Mouse (Mus musculus): Measurements from ENCODE around the gene Cks2. TPM values are rescaled to one million over a fixed set of nuclear protein-coding genes. Genes with fewer than 3 reads are reported as not detected.
A peak's percentile ranks its signal among the peaks of the same experiment; 100 is the strongest.
"Not testable (repeated sequence)": the region's sequence is repeated elsewhere in the genome, so short reads cannot be mapped to it uniquely, and the experiment has no call there.

Gene Cks2
- total RNA-seq, 4 experiments from 2014 or later, result 0.39 to 0.65 (median 0.45) TPM; not detected in 1

DNA sequence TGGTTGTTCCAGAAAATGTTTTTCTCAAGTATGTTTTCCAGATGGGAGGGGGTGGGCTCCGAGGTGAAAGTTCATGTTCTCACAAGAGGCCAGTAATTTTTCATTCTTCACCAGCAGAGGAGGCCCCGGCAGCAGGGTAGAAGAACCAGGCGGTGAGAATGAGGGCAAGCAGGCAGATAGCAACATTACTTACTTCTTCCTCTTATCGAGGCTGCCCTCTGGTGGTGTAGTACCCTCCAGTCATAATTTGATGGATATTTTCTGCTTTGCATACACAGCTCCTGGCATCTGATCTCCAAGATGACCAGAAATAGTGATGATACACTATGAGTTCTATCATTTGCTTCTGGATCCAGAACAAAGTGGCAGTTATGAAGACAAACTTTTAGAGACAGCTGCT is 6.1 kb upstream of the Cks2 start:
- no peak for DNase-seq (ENCODE audit: low spot score in 2 of 2)

DNA sequence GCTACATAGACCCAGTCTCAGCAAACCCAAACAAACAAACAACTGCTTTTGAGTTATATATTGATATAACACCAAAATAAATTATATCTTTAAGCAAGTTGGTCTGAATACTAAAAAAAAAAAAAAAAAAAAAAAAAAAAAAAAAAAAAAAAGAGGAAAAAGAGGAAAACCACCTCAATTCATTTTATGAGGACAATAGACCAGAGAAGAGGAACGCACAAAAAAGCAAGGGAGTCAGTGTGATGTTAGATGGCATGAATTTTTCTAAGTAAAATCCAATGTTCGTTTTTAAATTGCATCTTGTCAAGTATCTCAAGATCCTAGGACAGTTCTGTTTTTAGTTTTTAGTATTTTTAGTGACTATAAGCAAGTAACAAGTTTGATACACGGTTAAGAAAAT is 3.6 kb upstream of the Cks2 start:
- no peak for DNase-seq (ENCODE audit: low spot score in 2 of 2)

DNA sequence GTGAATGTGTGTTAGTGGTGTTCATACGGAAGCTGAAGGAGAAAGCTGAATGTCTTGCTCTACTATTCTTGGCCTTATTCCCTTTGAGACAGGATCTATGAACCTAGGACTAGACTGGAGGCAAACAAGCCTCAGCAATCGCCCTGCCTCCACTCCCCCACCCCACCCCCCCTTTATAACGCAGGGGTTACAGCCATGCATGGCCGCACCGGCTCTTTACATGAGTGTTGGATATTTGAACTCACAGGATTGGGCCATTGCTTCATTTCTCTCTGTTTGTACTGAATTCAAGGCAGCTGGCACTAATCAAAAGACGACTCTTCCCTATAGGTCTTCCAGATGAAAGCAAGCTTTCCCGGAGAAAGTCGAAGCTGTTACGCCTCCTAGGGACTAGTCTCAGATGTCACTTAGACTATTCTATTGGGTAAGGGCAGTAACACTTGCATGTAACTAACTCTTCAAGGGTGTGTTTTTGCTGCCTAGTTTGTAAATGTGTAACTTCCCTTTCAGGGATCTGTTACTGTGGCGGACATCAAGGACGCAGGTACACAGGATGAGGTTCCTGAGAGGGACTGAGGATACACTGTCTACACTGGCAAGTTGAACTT is 2.8 kb upstream of the Cks2 start:
- DNase-seq (ENCODE audit: low spot score in 2 of 2), result no peak

DNA sequence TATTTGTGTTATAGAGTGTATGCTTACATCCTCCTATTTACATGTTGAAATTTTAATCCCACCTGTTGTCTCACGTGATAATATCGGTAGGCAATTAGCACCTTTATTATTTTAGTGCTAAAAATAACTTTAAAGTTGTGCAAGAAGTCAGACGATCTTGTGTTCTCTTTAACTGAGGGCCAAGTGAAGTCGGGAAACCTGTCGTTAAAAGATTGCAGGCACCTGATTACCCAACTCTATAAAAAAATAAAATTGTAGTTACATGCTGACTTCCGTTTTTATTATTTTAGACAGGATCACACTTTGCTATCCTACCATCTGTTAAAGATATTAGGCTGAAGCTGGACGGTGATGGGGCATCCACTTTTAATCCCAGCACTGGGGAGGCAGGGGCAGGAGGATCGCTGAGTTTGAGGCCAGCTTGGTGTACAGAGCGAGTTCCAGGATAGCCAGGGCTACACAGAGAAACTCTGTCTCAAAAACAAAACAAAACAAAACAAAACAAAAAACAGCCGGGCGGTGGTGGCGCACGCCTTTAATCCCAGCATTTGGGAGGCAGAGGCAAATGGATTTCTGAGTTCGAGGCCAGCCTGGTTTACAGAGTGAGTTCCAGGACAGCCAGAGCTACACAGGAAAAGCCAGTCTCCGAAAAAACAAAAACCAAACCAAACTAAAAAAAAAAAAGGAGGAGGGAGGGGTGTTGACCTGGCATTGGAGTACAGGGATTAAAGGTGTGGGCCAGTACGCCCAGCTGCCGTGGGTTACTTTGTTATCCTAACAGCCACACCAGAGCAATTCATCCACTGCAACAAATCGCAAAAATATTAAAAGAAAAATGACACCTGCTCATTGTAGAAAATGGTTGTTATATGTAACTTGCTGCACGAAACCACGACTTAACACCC is 856 bp upstream of the Cks2 start:
- DNase-seq (ENCODE audit: low spot score in 2 of 2), result no peak

DNA sequence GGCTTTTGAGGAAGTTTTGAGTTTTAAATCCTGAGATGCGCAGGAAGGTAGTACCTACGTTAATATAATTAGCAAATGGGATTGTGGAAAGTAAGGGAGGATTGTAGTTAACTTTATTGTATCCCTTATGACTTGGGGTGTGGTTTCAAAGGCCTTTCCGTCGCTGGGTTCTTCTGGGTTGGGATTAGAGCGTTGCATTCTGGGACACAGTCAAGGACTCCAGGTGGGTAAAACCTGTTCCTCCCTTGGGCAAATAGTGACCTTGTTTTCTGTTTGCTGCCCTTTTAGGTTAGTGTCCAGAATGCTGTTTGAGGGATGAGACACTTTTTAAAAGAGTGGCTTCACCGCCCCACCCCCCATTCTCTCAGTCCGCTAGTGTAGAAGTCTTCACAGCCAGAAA is 840 bp downstream of the Cks2 start:
- no peak for DNase-seq (ENCODE audit: low spot score in 2 of 2)

DNA sequence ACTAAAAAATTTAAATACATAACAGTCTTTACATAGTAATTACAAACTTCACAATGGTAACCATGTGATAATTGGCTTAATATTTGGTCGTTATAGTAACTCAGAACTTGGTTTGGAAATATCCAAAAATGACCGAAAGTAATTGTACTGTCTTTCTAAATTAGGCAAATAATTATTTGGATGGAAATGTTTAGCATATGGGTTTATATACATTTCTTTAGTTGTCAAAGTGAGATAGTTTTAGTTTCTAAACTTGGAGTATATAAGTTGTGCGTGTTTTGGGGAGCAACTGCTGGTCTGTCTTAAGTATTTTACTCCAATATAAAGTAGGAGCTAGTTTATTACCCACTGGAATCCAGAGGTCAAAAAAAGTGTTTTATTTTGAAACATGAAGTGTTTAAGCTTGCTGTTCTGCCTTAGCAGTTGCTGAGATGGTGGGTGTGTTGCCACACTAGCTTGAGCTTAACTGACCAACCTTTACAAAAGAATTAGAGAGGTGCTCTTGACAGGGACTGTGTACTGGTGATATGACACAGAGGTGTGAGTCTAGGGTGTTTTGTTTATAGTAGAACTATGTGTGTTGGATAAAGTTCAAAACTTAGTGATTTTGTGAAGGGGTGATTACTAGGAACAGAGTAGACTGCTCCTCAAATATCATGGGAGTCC is 1.5 kb downstream of the Cks2 start:
- no peak for DNase-seq (ENCODE audit: low spot score in 2 of 2)

DNA sequence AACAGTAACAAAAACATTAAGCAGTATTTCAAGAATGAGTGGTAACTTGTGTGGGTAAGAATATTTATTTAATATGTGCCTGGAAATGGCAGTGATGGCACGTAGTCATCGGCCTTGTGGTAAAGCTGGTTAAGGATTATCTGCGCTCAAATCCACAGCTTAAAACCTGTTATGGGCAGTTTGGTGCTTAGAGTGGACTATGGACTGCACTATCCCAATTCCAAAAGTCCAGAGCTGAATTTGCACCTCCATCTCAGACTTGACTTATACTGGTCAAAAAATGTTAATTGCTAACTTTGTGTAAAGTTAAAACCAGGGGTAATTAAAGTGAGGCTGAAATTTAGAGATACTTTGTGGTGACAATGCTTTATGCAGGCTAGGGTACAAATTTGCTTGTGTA is 2.7 kb downstream of the Cks2 start:
- no peak for DNase-seq (ENCODE audit: low spot score in 2 of 2)

DNA sequence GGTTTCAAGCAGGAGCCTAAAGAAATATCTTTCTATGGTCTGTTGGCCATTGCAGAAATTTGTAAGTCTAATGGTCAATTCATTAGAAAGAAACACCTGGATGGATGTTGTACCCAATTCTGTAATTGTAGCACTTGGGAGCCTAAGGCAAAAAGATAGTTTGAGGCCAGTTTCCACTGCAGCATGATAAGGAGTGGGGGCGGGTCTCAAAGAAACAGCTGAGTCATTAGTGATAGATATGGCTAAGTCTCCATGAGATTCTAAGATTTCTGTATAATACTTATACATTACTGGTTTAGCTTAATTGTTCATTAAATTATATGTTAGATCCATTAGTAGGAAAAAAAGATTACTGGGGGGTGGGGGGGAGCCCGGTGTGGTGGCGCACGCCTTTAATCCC is 3.2 kb downstream of the Cks2 start:
- no peak for DNase-seq (ENCODE audit: low spot score in 2 of 2)

DNA sequence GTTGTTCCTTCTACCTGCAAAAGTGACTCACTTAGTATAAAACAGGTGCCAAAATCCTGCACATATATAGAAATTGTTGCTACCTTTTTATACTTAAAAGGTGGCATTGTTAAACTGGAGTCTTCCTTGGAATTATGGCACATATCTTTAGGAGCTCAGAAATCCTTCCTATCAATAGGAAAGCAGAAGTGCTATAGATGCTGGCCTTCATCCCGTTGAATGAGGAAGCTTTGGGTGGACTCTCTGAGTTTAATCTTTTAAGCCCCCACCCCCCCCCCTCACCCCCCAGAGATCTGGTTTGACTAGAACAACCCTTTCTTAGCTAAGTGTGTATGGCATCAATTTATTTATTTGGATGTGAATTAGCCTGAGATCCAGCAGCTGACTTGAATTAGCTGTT is 4.7 kb downstream of the Cks2 start:
- no peak for DNase-seq (ENCODE audit: low spot score in 2 of 2)

DNA sequence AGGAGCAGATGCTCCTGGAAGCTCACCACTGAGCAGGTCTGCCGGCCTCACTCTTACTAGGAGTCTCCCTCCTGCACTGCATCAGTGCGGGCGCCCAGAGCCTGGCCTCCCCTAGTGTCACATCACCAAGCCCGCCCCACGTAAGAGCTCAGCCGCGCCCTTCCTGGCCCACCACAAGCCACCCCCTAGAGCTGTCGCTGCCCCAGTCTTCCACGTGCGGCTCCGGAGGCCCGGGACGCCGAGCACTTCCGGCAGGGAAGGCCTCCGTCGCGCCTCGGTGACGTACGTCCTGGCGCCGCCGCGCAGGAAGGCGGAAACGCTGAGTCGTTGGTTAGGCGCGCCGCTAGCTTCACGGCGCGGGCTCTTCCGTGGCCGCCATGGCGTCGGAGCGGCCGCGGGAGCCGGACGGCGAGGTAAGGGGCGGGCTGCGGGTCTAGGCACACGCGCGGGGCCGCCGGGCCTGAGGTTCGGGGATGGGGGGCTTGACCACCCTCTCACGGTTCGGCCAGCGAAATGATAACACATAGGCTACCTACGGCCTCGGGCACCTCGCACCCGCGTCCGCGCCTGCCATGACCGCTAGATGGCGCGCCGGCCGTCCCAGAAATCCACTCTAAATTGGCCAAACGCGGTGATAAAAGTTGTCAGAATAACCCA is 6.5 kb downstream of the Cks2 start, which contains the start of gene Secisbp2:
Gene Secisbp2, plus strand, starts transcription at position 290 of the 657 bp plus-strand sequence.
- peak; percentile 85 to 88 for DNase-seq (ENCODE audit: low spot score in 2 of 2)

DNA sequence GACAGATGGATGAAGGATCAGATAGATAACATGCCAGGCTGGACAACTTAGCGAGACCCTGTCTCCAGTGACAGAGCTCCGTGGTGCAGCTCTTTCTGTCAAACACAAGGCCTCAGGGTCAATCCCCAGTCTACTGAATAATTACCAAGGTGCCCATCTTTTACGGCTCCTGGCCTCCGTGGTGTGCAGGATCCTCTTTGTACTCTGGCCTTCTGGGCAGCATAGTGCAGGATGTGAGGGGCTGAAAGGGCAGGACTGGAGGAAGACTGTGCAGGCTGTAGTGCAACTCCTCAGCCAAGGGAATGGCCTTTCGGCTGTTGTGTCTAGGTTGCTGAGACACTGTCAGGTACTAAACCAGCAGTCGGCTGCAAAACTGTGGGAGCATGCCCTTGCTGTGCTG is 8.1 kb downstream of the Cks2 start:
- DNase-seq (ENCODE audit: low spot score in 2 of 2), result no peak

DNA sequence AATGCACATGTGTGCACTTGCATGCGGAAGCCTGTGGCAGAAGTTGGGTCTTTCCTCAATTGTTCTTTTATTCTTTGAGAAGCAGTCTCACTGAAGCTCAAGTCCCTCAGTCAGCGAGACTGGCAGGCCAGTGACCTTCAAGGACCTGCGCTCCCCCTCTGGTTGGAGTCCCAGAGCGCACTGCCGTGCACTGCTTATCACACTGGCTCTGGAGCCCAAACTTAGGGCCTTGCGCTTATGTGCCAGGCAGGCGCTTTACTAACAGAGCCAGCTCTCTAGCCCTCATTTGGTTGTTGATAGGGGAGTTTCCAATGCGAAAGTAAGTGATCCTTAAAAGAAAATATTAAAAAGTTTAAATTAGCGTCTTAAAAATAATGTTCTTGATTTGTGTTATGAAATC is 8.9 kb downstream of the Cks2 start:
- DNase-seq (ENCODE audit: low spot score in 2 of 2), result no peak

DNA sequence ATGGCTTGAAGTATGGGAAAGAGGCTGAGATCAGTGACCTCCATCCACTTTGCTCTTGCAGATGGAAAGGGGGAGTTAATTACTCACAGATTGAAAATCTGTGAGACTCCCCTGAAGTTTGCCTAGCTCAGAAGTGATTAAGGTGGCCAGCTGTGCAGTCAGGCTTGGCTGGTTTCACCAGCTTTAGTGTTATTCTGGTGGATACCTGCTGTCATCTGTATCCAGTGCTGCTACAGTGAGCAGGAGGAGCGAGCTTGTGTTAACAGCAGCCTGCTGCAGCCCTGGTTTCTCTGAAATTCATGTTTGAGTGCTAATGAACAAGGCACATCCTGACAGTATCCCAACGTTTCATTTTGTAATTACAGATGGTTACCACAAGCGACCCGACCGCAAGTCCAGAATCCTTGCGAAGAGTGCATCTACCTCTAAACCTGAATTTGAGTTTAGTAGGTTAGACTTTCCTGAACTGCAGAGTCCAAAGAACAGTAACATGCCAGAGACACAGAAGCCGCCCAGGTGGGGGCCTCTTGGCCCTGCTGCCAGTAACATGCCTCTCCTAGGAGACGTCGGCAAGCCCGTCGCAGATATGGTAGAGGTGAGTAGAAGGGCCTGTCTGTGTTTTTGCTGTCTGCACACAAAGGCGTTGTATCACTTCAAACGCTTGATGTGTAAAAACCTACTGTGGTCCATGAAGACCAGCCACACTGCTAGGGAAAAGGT is 11.6 kb downstream of the Cks2 start:
- DNase-seq (ENCODE audit: low spot score in 2 of 2), result no peak

DNA sequence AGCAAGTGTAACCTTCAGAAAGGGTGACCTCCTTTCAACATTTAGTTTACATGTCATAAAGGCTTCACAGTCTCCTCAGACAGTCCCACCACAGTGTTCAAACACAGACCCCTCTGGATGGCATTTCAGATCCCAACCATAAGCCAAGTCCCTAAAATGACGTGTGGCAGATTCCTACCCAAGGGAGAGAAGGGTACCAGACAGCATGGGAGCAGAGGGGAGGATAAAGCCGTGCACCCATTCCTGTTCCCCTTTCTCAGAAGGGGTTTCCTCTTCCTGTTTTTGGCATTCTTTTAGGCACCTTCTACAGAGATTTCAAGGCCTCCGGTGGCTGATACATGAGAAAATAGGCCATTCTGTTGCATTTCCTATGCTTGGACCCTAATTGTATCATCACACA is 13.1 kb downstream of the Cks2 start:
- DNase-seq (ENCODE audit: low spot score in 2 of 2), result no peak

DNA sequence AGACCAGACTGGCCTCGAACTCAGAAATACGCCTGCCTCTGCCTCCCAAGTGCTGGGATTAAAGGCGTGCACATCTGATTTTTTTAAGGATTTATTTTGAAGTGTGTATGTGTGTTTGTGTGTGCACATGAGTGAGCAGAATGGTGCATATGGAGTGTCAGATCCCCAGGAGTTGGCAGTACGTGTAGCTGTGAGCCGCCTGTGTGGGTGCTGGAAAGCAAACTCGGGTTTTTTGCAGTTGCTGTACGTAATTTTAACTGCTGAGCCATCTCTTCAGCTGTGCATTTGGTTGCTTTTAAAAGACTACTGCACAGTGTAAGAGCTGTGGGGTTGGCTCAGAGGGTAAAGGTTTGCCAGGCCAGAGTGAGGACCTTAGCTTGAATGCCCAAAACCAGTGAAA is 14.5 kb downstream of the Cks2 start:
- no peak for DNase-seq (ENCODE audit: low spot score in 2 of 2)

DNA sequence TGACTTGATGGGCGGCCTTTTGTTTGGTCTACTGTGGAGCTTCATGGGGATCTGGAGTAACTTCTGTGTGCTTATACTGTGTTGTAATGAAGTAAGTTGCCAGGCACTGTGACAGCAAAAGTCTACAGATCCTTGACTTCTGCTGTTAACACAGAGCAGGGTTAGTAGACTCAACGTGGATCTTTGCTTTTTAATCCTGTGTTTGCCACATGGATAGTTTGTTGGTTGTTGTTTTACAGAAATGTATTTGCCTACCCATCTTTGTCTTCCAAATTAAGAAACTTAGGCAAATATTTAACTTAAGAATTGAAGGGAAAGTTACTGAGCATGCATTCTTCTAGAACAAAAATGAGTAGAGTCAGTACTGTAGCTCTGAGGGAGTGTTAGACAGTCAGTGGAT is 18.5 kb downstream of the Cks2 start:
- DNase-seq (ENCODE audit: low spot score in 2 of 2), result no peak

DNA sequence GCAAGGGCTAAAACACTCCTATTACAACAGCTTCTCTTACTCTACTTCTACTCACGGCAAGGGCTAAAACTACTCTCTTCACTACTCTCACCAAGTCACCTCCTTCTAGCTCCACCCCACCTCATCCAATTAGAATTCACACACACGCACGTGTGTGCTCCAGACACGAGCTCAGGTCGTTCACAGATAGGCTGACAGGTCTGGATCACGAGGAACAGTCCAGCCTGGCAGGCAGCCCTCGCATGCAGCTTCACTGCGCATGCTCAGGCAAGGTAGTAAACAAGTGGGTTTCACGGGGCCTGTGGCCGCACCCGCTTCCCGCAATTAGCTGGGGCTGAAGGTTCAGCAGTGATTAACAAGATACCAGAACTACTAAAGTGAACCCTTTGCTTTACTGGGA is 23.2 kb downstream of the Cks2 start:
- not testable (repeated sequence) for DNase-seq (ENCODE audit: low spot score in 2 of 2)

DNA sequence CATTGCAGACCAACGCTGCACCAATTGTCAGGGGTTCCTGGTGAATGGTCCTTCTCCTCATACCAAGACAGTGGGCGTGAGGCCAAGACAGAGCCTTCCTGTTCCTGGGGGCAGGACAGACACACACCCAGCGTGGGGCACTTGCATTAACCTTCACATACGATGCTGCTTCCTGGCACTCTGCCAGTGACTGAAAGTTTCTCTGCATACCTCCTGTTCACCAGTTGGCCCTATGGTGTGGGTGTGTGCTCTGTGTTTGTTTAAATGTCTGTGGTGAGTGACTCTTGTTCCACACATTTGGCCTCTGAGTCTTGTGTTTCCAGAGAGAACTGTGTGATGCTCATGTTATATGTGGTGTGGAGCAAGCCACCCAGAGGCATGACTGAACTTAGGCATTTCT is 31.6 kb downstream of the Cks2 start:
- no peak for DNase-seq (ENCODE audit: low spot score in 2 of 2)

DNA sequence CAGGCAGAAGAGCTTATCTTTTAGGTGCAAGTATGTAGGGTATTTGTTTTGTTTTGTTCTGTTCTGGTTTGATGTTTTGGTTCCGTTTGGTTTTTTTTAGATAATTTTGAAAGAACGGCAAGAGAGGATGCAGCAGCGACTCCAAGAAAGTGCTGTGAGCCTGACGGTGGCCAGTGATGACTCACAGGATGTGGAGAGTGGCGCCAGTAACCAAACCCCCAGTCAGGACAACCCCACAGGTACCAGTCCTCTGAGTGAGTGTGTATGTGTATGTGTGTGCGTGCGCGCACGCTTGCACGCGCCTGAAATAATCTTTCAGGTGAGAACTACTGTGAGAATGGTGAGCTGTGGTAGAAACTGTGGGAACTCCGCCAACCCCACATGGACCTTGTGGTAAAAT is 32.0 kb downstream of the Cks2 start:
- no peak for DNase-seq (ENCODE audit: low spot score in 2 of 2)

DNA sequence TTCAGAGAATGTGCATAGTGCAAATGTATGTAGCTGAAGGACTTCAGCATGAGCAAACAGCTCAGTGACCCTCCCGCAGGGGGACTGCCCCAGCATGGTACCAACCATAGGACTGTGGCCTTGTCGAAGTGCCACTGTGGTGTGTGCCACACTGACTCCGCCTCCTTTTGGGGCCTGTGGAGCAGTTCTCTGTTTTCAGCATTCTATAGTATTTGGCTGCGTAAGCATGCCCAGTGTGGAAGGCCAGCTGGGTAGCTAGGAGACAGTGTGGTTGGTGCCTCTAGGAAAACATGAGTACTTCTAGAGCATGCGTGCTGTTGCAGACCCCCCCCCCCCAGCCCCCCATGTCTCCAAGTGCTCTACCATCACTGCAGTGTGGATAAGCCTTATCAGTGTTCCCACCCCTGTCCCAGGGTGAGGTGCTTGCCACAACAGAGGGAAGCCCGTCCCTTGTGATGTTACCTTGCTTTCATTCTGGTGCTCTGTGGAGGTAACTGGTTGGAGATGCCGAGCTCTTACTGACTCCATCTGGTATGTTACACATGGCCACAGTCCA is 32.7 kb downstream of the Cks2 start:
- DNase-seq (ENCODE audit: low spot score in 2 of 2), result no peak

DNA sequence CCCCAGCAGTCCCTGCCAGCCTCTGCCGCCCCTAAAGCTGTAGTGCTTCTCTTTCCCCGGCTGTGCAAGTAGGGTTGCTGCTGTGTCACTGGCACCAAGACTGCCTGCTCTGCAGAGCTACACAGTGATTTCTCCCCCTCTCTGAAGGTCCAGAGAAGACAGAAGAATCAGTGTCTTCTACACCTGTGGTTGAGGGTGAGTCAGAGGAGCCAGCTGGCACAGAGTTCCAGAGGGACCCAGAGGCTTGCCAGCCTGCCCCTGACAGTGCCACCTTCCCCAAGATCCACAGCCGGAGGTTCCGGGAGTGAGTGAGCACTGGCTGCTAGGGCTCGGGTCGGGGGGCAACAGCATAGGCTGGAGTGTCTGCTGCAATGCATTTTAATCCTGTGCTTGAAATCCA is 33.7 kb downstream of the Cks2 start:
- no peak for DNase-seq (ENCODE audit: low spot score in 2 of 2)

Measured in gastrocnemius, adult 8-10 months (tissue).